Mouse (Mus musculus): ENCODE results near the gene Ifi214.

GRCm38 (mm10) chr1:173579079-173579478 is 43.3 kb upstream of the Ifi214 start:
- TF ChIP-seq CTCF (IDR thresholded peaks at IDR 0.05; ENCODE audit: low read depth) (no peak), EP300 (IDR thresholded peaks at IDR 0.05; ENCODE audit: low read depth) (no peak)

Data from liver, postnatal 0 days (tissue).